Mouse (Mus musculus) stomach, embryonic 14.5 days (tissue): ENCODE measurements at regions not wholly inside any gene's neighbourhood (a gene's known extent, or its start where the extent isn't known, plus 50 kb on each side); places are given as distances from the start of the nearest gene placed in this dataset.

Experiments
- ATAC-seq: fragments of 200-750 bp; cut with Nextera tagmentation; 2 replicates; pipeline ENCODE4 v1.8.0; 2017; ENCODE audit warnings: low read depth, moderate TSS enrichment; ENCODE audit not compliant: insufficient number of reproducible peaks, insufficient read depth, low FRiP score
- H3K27ac ChIP-seq: fragments of 300-500 bp; sonication (generic); 2 replicates; pipeline ENCODE4 v1.5.1; 2014; ENCODE audit warnings: mild to moderate bottlenecking, low read length, moderate library complexity, mixed read lengths
- H3K27me3 ChIP-seq: fragments of 300-500 bp; sonication (generic); 2 replicates; pipeline ENCODE4 v1.6.1; 2014; ENCODE audit warnings: low read length, control low read depth, mixed read lengths; ENCODE audit not compliant: control insufficient read depth, insufficient read depth
- H3K36me3 ChIP-seq: fragments of 300-500 bp; sonication (generic); 2 replicates; pipeline ENCODE4 v1.6.1; 2014; ENCODE audit warnings: mild to moderate bottlenecking, control low read depth, low read length, moderate library complexity, mixed read lengths; ENCODE audit not compliant: control insufficient read depth, insufficient read depth
- H3K4me1 ChIP-seq: fragments of 300-500 bp; sonication (generic); 2 replicates; pipeline ENCODE4 v1.6.1; 2014; ENCODE audit warnings: low read length, control low read depth, mixed read lengths; ENCODE audit not compliant: control insufficient read depth, insufficient read depth
- H3K4me2 ChIP-seq: fragments of 300-500 bp; sonication (generic); replicated peaks from 2 replicates; pipeline ENCODE4 v1.6.1; 2014; ENCODE audit warnings: low read depth, low read length, control low read depth
- H3K4me3 ChIP-seq: fragments of 300-500 bp; sonication (generic); 2 replicates; pipeline ENCODE4 v1.5.1; 2014; ENCODE audit warnings: low read depth, low read length, control low read depth
- H3K9ac ChIP-seq: fragments of 300-500 bp; sonication (generic); replicated peaks from 2 replicates; pipeline ENCODE4 v1.6.1; 2014; ENCODE audit warnings: low read depth, mild to moderate bottlenecking, control low read depth, low read length, moderate library complexity, mixed read lengths
- H3K9me3 ChIP-seq: fragments of 300-500 bp; sonication (generic); 2 replicates; pipeline ENCODE4 v1.6.1; 2016; ENCODE audit warnings: low read depth, low read length, control low read depth; ENCODE audit not compliant: control insufficient read depth
- WGBS: fragments of 180-500 bp; shearing (Covaris S2); extraction: QIAGEN DNeasy Blood & Tissue Kit; methylation state at CpG from one replicate; pipeline ENCODE4 v1.1.7; 2014; 5-methylcytosine and 5-hydroxymethylcytosine counted together

- Histone ChIP-seq H3K4me2 (no peak overlapping the region), H3K4me3 (no peak overlapping the region), H3K36me3 (no peaks in the 10 kb centered on the region), H3K27me3 (no peaks in the 10 kb centered on the region), H3K9me3 (no peaks in the 10 kb centered on the region), H3K9ac (no peak overlapping the region), H3K4me1 (no peaks in the 10 kb centered on the region), H3K27ac (no peak overlapping the region)
- ATAC-seq, result no peak
- 38% methylated on average over 11 of the region's 11 CpGs for WGBS
Observed at GRCm38 (mm10) chr11:24502722-24503424, 425.0 kb downstream of the Bcl11a start.

- Histone ChIP-seq H3K4me3 (no peak overlapping the region), H3K4me1 (no peaks in the 10 kb centered on the region), H3K9ac (no peak overlapping the region), H3K9me3 (no peaks in the 10 kb centered on the region), H3K27me3 (no peaks in the 10 kb centered on the region), H3K36me3 (no peaks in the 10 kb centered on the region), H3K27ac (no peak overlapping the region), H3K4me2 (no peak overlapping the region)
- ATAC-seq, result no peak
Observed at GRCm38 (mm10) chr11:24515568-24515967, 437.7 kb downstream of the Bcl11a start.

GRCm38 (mm10) chr11:24535462-24535861, 457.6 kb downstream of the Bcl11a start:
- H3K4me3 ChIP-seq, result no peak overlapping the region
- 56% methylated on average over 7 of the region's 7 CpGs for WGBS
- H3K36me3 ChIP-seq, result no peaks in the 10 kb centered on the region
- no peaks in the 10 kb centered on the region for H3K27me3 ChIP-seq
- no peak overlapping the region for H3K27ac ChIP-seq
- H3K4me1 ChIP-seq, result no peaks in the 10 kb centered on the region
- H3K9me3 ChIP-seq, result no peaks in the 10 kb centered on the region
- ATAC-seq, result no peak
- H3K4me2 ChIP-seq, result no peak overlapping the region
- no peak overlapping the region for H3K9ac ChIP-seq

- no peak for ATAC-seq
- Histone ChIP-seq H3K9ac (no peak overlapping the region), H3K4me1 (no peaks in the 10 kb centered on the region), H3K4me3 (no peak overlapping the region), H3K36me3 (no peaks in the 10 kb centered on the region), H3K9me3 (no peaks in the 10 kb centered on the region), H3K27ac (no peak overlapping the region), H3K27me3 (no peaks in the 10 kb centered on the region), H3K4me2 (no peak overlapping the region)
Observed at GRCm38 (mm10) chr11:24537721-24538120, 459.9 kb downstream of the Bcl11a start.

- ATAC-seq, result peak; percentile 94
- Histone ChIP-seq H3K4me1 (no peaks in the 10 kb centered on the region), H3K9me3 (no peaks in the 10 kb centered on the region)
Observed at GRCm38 (mm10) chr11:24569655-24570054, 491.8 kb downstream of the Bcl11a start.

GRCm38 (mm10) chr11:24613529-24613928, 535.7 kb downstream of the Bcl11a start:
- no peak for ATAC-seq
- 46% methylated on average over 5 of the region's 5 CpGs for WGBS
- H3K4me1 ChIP-seq, result no peaks in the 10 kb centered on the region

More at GRCm38 (mm10) chr11:24569655-24570054, 491.8 kb downstream of the Bcl11a start:
- Histone ChIP-seq H3K27me3 (no peaks in the 10 kb centered on the region), H3K27ac (no peak overlapping the region), H3K4me3 (no peak overlapping the region), H3K9ac (no peak overlapping the region), H3K4me2 (no peak overlapping the region), H3K36me3 (no peaks in the 10 kb centered on the region)

GRCm38 (mm10) chr11:24615436-24615835, 537.6 kb downstream of the Bcl11a start:
- H3K36me3 ChIP-seq, result no peaks in the 10 kb centered on the region
- H3K4me2 ChIP-seq, result no peak overlapping the region
- H3K9me3 ChIP-seq, result no peaks in the 10 kb centered on the region
- no peaks in the 10 kb centered on the region for H3K4me1 ChIP-seq
- H3K27me3 ChIP-seq, result no peaks in the 10 kb centered on the region
- H3K27ac ChIP-seq, result no peak overlapping the region
- no peak overlapping the region for H3K4me3 ChIP-seq
- WGBS, result 96% methylated on average over 1 of the region's 1 CpGs
- H3K9ac ChIP-seq, result no peak overlapping the region
- no peak for ATAC-seq

More at GRCm38 (mm10) chr11:24613529-24613928, 535.7 kb downstream of the Bcl11a start:
- Histone ChIP-seq H3K9me3 (no peaks in the 10 kb centered on the region), H3K36me3 (no peaks in the 10 kb centered on the region), H3K4me3 (no peak overlapping the region), H3K4me2 (no peak overlapping the region), H3K9ac (no peak overlapping the region), H3K27ac (no peak overlapping the region), H3K27me3 (no peaks in the 10 kb centered on the region)

- H3K4me2 ChIP-seq, result no peak overlapping the region
- H3K4me3 ChIP-seq, result no peak overlapping the region
- no peaks in the 10 kb centered on the region for H3K36me3 ChIP-seq
- WGBS, result 46% methylated on average over 2 of the region's 2 CpGs
- no peak for ATAC-seq
- no peaks in the 10 kb centered on the region for H3K27me3 ChIP-seq
- H3K9me3 ChIP-seq, result no peaks in the 10 kb centered on the region
- no peak overlapping the region for H3K9ac ChIP-seq
- H3K27ac ChIP-seq, result no peak overlapping the region
- no peaks in the 10 kb centered on the region for H3K4me1 ChIP-seq
Observed at GRCm38 (mm10) chr11:24618586-24618985, 540.7 kb downstream of the Bcl11a start.

- Histone ChIP-seq H3K27me3 (no peaks in the 10 kb centered on the region), H3K36me3 (no peaks in the 10 kb centered on the region), H3K4me3 (no peak overlapping the region), H3K9me3 (no peaks in the 10 kb centered on the region), H3K4me1 (no peaks in the 10 kb centered on the region), H3K9ac (no peak overlapping the region), H3K27ac (no peak overlapping the region), H3K4me2 (no peak overlapping the region)
- WGBS, result 79% methylated on average over 4 of the region's 4 CpGs
- no peak for ATAC-seq
Observed at GRCm38 (mm10) chr11:24619021-24619420, 541.2 kb downstream of the Bcl11a start.
